Mouse (Mus musculus) heart, embryonic 14.5 days (tissue): ENCODE measurements around the gene Trh. TPM values are rescaled to one million over a fixed set of nuclear protein-coding genes. Genes with fewer than 3 reads are reported as not detected.

Source experiments
- polyA plus RNA-seq: library from polyadenylated mRNA; unstranded; fragments of >200 nt; fragmentation: Nextera tagmentation; extraction: Ambion mirVana; gene quantifications from 2 replicates; pipeline ENCODE4 v1.2.1, GENCODE M21; 2014

Gene Trh
- polyA plus RNA-seq, 1 experiment from 2014 or later: 0.34 TPM

Other genes with a start within 250 kb of the Trh start
- 20.4 TPM in 2 replicates for gene Nr2c2, start 153.3 kb downstream of the Trh start, polyA plus RNA-seq
- gene Mrps25, start 60.6 kb downstream of the Trh start, polyA plus RNA-seq: 65.8 and 73.4 TPM in 2 replicates
- 8.6 and 11.9 TPM in 2 replicates for gene Rbsn, start 29.7 kb downstream of the Trh start, polyA plus RNA-seq